ENCODE assay signal across 1 mouse cellular context in the genomic region with DNA sequence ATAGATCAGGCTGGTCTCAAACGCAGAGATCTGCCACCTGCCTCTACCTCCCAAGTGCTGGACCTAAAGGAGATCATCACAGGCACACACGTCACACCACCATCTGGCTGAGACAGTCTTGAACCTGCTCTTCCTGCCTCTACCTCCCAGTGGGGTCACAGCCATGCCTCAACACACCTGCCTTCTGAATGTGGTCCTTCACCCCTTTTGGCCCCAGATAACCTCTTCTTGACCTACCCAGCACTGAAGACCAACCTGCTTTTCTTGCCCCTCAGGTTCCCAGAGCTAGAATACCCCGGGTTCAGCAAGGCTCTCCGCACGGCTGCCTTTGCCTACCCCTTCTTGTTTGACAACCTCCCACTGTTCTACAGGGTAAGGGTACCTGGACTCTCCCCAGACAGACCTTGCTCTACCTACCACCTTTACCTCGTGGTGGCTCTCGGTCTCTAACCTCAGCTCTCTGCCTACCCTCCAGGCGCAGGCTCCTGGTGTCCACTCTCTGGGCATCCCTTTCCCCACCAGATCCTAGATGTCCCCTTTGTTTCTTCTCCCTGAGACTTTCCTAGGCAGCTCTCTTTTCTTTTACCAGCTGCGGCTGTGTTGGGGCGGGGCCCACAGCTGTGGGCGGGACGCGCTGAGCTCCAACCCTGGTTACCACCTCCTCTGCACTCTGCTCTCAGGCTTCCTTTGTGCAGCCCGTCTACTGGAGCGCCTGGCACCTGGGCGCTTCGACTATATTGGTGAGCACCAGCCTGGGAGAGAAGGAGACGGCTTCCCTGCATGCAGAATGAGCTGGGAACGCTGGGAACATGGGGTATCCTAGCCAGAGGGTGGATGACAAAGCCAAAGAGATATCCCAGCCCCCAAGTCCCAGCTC.
TF ChIP-seq lines count a peak whose summit lies in the region.

No protein-coding gene starts in this region.

TF ChIP-seq in CH12.LX, 34 proteins besides CTCF, POLR2A, EP300 and RAD21:
- TF ChIP-seq ZMIZ1 (IDR thresholded peaks at IDR 0.05; ENCODE audit: low read depth, low read length), result peak; percentile 25; the same call in 1 of the 2 replicates
